Mouse (Mus musculus): ENCODE results near the gene Agap3. TPM values are rescaled to one million over a fixed set of nuclear protein-coding genes. Genes with fewer than 3 reads are reported as not detected.

The Agap3 gene
- polyA plus RNA-seq, 1 experiment from 2014 or later, result 25.6 TPM

DNA sequence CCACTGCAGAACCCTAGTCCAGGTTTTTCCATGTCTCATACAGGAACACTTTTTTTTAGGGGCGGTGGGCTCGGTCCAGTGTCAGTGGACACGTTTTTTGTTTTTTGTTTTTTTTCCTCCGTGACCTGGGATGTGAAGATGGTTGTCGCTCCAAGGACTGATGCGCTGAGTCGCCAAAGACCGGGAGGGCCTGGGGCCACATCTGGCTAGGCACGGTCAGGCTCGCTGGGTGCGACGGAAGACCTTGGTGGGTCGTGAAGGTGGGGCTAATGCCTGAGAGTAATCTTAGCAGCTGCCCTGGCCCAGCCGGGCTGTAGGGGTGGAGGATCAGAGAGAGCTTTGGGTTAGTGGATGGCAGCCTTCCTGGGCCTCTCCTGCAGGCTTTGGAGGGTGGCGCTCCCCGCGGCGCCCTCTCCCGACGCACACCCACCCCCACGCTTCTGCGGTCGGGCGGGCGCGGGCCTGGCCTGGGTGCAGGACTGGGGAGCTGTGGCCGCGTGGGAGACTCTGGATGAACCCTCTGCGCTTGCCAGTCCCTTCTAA is 785 bp downstream of the Agap3 start:
- no peaks in the 10 kb centered on the region for H3K9me3 ChIP-seq (ENCODE audit: control insufficient read depth, low read depth, low read length)
- ATAC-seq (ENCODE audit: insufficient number of reproducible peaks, insufficient read depth, low FRiP score, low read depth), result no peak
- H3K4me1 ChIP-seq (ENCODE audit: control insufficient read depth, insufficient read depth, low read length), result peaks cover 48% of the 10 kb centered on the region
- H3K4me3 ChIP-seq (ENCODE audit: low read depth, low read length), result peak overlapping the region; percentile 87
- 0 out of 2 replicates have a peak, but pooled peaks cover 3% of the 10 kb centered on the region for H3K36me3 ChIP-seq (ENCODE audit: control insufficient read depth, insufficient read depth, low read length)
- H3K27ac ChIP-seq (ENCODE audit: low read length), result peak overlapping the region; percentile 89; the same call in 1 of the 2 replicates
- H3K9ac ChIP-seq (replicated peaks; ENCODE audit: low read depth, low read length), result peak overlapping the region; percentile 96
- H3K4me2 ChIP-seq (replicated peaks; ENCODE audit: low read depth, low read length), result peak overlapping the region; percentile 88
- no peaks in the 10 kb centered on the region for H3K27me3 ChIP-seq (ENCODE audit: control insufficient read depth, insufficient read depth, low read length)
- WGBS, result under 1% methylated on average over 29 of the region's 29 CpGs

GRCm38 (mm10) chr5:24453283-24453984 is 1.5 kb downstream of the Agap3 start:
- Histone ChIP-seq H3K9ac (replicated peaks; ENCODE audit: low read depth, low read length) (peak overlapping the region; percentile 96), H3K27me3 (ENCODE audit: control insufficient read depth, insufficient read depth, low read length) (no peaks in the 10 kb centered on the region), H3K4me2 (replicated peaks; ENCODE audit: low read depth, low read length) (peak overlapping the region; percentile 88), H3K27ac (ENCODE audit: low read length) (no peak overlapping the region), H3K4me1 (ENCODE audit: control insufficient read depth, insufficient read depth, low read length) (peaks cover 43% of the 10 kb centered on the region), H3K4me3 (ENCODE audit: low read depth, low read length) (peak overlapping the region; percentile 87), H3K9me3 (ENCODE audit: control insufficient read depth, low read depth, low read length) (no peaks in the 10 kb centered on the region), H3K36me3 (ENCODE audit: control insufficient read depth, insufficient read depth, low read length) (0 out of 2 replicates have a peak, but pooled peaks cover 3% of the 10 kb centered on the region)
- WGBS, result 9% methylated on average over 5 of the region's 5 CpGs
- ATAC-seq (ENCODE audit: insufficient number of reproducible peaks, insufficient read depth, low FRiP score, low read depth), result no peak

- H3K36me3 ChIP-seq (ENCODE audit: control insufficient read depth, insufficient read depth, low read length), result 0 out of 2 replicates have a peak, but pooled peaks cover 3% of the 10 kb centered on the region
- H3K4me1 ChIP-seq (ENCODE audit: control insufficient read depth, insufficient read depth, low read length), result peaks cover 43% of the 10 kb centered on the region
- H3K27ac ChIP-seq (ENCODE audit: low read length), result no peak overlapping the region
- ATAC-seq (ENCODE audit: insufficient number of reproducible peaks, insufficient read depth, low FRiP score, low read depth), result no peak
- H3K27me3 ChIP-seq (ENCODE audit: control insufficient read depth, insufficient read depth, low read length), result no peaks in the 10 kb centered on the region
- H3K4me2 ChIP-seq (replicated peaks; ENCODE audit: low read depth, low read length), result peak overlapping the region; percentile 88
- 15% methylated on average over 2 of the region's 2 CpGs for WGBS
- H3K4me3 ChIP-seq (ENCODE audit: low read depth, low read length), result 0 out of 2 replicates have a peak overlapping the region, but pooled peaks have one; percentile 87
- no peaks in the 10 kb centered on the region for H3K9me3 ChIP-seq (ENCODE audit: control insufficient read depth, low read depth, low read length)
- H3K9ac ChIP-seq (replicated peaks; ENCODE audit: low read depth, low read length), result no peak overlapping the region
Observed at GRCm38 (mm10) chr5:24453985-24454303, 2.0 kb downstream of the Agap3 start.

DNA sequence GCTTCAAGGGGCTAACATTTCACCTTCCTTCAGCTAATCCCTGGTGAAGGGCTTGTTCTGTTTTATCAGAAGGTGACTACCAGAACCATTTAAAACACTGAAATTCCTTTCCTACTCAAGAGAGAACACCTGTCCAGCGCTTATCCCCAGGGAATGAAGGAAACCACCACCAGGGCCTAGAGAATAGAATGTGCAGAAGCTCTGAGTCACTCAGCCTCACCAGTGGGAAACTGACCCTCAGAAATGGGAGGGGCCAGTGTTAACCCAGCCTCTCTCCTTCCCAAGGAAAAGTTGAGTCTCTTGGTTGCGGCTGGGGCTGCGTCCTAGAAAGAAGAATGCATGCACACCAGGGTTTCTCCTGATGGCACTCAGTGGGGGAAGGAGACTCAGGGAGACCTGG is 3.1 kb downstream of the Agap3 start:
- 0 out of 2 replicates have a peak, but pooled peaks cover 3% of the 10 kb centered on the region for H3K36me3 ChIP-seq (ENCODE audit: control insufficient read depth, insufficient read depth, low read length)
- H3K9ac ChIP-seq (replicated peaks; ENCODE audit: low read depth, low read length), result no peak overlapping the region
- whole genome bisulfite sequencing, result 64% methylated on average over 3 of the region's 3 CpGs
- no peak for ATAC-seq (ENCODE audit: insufficient number of reproducible peaks, insufficient read depth, low FRiP score, low read depth)
- no peak overlapping the region for H3K4me3 ChIP-seq (ENCODE audit: low read depth, low read length)
- peak overlapping the region; percentile 45 for H3K27ac ChIP-seq (ENCODE audit: low read length)
- no peaks in the 10 kb centered on the region for H3K9me3 ChIP-seq (ENCODE audit: control insufficient read depth, low read depth, low read length)
- peaks cover 43% of the 10 kb centered on the region for H3K4me1 ChIP-seq (ENCODE audit: control insufficient read depth, insufficient read depth, low read length)
- H3K4me2 ChIP-seq (replicated peaks; ENCODE audit: low read depth, low read length), result peak overlapping the region; percentile 22
- no peaks in the 10 kb centered on the region for H3K27me3 ChIP-seq (ENCODE audit: control insufficient read depth, insufficient read depth, low read length)

GRCm38 (mm10) chr5:24455613-24456012 is 3.6 kb downstream of the Agap3 start:
- 63% methylated on average over 7 of the region's 7 CpGs for WGBS
- Histone ChIP-seq H3K27me3 (ENCODE audit: control insufficient read depth, insufficient read depth, low read length) (no peaks in the 10 kb centered on the region), H3K4me1 (ENCODE audit: control insufficient read depth, insufficient read depth, low read length) (peaks cover 43% of the 10 kb centered on the region), H3K36me3 (ENCODE audit: control insufficient read depth, insufficient read depth, low read length) (0 out of 2 replicates have a peak, but pooled peaks cover 3% of the 10 kb centered on the region), H3K4me3 (ENCODE audit: low read depth, low read length) (no peak overlapping the region), H3K4me2 (replicated peaks; ENCODE audit: low read depth, low read length) (0 out of 2 replicates have a peak overlapping the region, but pooled peaks have one; percentile 5), H3K27ac (ENCODE audit: low read length) (peak overlapping the region; percentile 45), H3K9ac (replicated peaks; ENCODE audit: low read depth, low read length) (no peak overlapping the region), H3K9me3 (ENCODE audit: control insufficient read depth, low read depth, low read length) (no peaks in the 10 kb centered on the region)
- ATAC-seq (ENCODE audit: insufficient number of reproducible peaks, insufficient read depth, low FRiP score, low read depth), result no peak

GRCm38 (mm10) chr5:24466762-24467161 is 14.8 kb downstream of the Agap3 start:
- no peak for ATAC-seq (ENCODE audit: insufficient number of reproducible peaks, insufficient read depth, low FRiP score, low read depth)
- H3K27me3 ChIP-seq (ENCODE audit: control insufficient read depth, insufficient read depth, low read length), result no peaks in the 10 kb centered on the region
- no peaks in the 10 kb centered on the region for H3K9me3 ChIP-seq (ENCODE audit: control insufficient read depth, low read depth, low read length)
- H3K36me3 ChIP-seq (ENCODE audit: control insufficient read depth, insufficient read depth, low read length), result no peaks in the 10 kb centered on the region
- no peaks in the 10 kb centered on the region for H3K4me1 ChIP-seq (ENCODE audit: control insufficient read depth, insufficient read depth, low read length)
- WGBS, result 64% methylated on average over 12 of the region's 12 CpGs
- H3K4me2 ChIP-seq (replicated peaks; ENCODE audit: low read depth, low read length), result no peak overlapping the region
- no peak overlapping the region for H3K4me3 ChIP-seq (ENCODE audit: low read depth, low read length)
- no peak overlapping the region for H3K27ac ChIP-seq (ENCODE audit: low read length)
- no peak overlapping the region for H3K9ac ChIP-seq (replicated peaks; ENCODE audit: low read depth, low read length)

- ATAC-seq (ENCODE audit: insufficient number of reproducible peaks, insufficient read depth, low FRiP score, low read depth), result peak; percentile 35; the same call in 1 of the 2 replicates
- H3K9ac ChIP-seq (replicated peaks; ENCODE audit: low read depth, low read length), result no peak overlapping the region
- H3K4me2 ChIP-seq (replicated peaks; ENCODE audit: low read depth, low read length), result no peak overlapping the region
- no peak overlapping the region for H3K4me3 ChIP-seq (ENCODE audit: low read depth, low read length)
- H3K27me3 ChIP-seq (ENCODE audit: control insufficient read depth, insufficient read depth, low read length), result no peaks in the 10 kb centered on the region
- no peak overlapping the region for H3K27ac ChIP-seq (ENCODE audit: low read length)
- H3K9me3 ChIP-seq (ENCODE audit: control insufficient read depth, low read depth, low read length), result no peaks in the 10 kb centered on the region
- peaks cover 30% of the 10 kb centered on the region for H3K4me1 ChIP-seq (ENCODE audit: control insufficient read depth, insufficient read depth, low read length)
- H3K36me3 ChIP-seq (ENCODE audit: control insufficient read depth, insufficient read depth, low read length), result peaks cover under 1% of the 10 kb centered on the region; the same call in 1 of the 2 replicates
- WGBS, result 13% methylated on average over 5 of the region's 5 CpGs
Observed at GRCm38 (mm10) chr5:24470600-24470999, 18.6 kb downstream of the Agap3 start.

GRCm38 (mm10) chr5:24472884-24473619 is 21.1 kb downstream of the Agap3 start:
- Histone ChIP-seq H3K27me3 (ENCODE audit: control insufficient read depth, insufficient read depth, low read length) (no peaks in the 10 kb centered on the region), H3K4me3 (ENCODE audit: low read depth, low read length) (no peak overlapping the region), H3K9ac (replicated peaks; ENCODE audit: low read depth, low read length) (no peak overlapping the region), H3K9me3 (ENCODE audit: control insufficient read depth, low read depth, low read length) (no peaks in the 10 kb centered on the region), H3K4me1 (ENCODE audit: control insufficient read depth, insufficient read depth, low read length) (peaks cover 35% of the 10 kb centered on the region), H3K36me3 (ENCODE audit: control insufficient read depth, insufficient read depth, low read length) (peaks cover 15% of the 10 kb centered on the region), H3K4me2 (replicated peaks; ENCODE audit: low read depth, low read length) (no peak overlapping the region; the same call in 1 of the 2 replicates), H3K27ac (ENCODE audit: low read length) (peak overlapping the region; percentile 61; the same call in 1 of the 2 replicates)
- peak; percentile 21; the same call in 1 of the 2 replicates for ATAC-seq (ENCODE audit: insufficient number of reproducible peaks, insufficient read depth, low FRiP score, low read depth)
- 33% methylated on average over 7 of the region's 7 CpGs for WGBS

All from stomach, embryonic 14.5 days (tissue).